Mouse (Mus musculus) spleen, postnatal 36 days (tissue): ENCODE measurements around the gene Mesp1.

Source experiments
- DNase-seq, 2 experiments: peaks; one replicate each; pipeline ENCODE4 v3.0.0; 2022; ENCODE audit warnings: low spot score in 2 of 2, mixed read lengths in 1 of 2

Gene Mesp1

DNA sequence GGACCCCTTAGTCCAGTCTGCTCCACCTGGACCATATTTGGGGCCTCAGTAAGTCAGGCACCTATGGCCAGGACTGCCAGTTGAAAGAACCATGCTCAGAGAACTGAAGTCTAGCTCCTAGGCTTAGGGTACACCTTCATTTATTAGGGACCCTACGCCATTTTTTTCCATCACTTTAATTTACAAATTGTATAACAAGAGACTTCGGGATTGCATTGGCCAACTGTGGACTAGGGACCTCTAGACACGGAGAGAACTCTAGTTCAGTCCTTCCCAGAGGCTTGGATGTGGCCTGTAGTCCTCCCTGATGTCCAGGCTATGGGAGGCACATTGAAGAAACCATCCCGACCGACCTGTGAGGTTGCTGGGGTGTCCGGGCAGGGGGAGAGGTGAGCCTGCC is at the start of gene Mesp1:
Gene Mesp1 (minus strand): TSS at position 101 of the 400 bp plus-strand sequence.
- no peak for DNase-seq

DNA sequence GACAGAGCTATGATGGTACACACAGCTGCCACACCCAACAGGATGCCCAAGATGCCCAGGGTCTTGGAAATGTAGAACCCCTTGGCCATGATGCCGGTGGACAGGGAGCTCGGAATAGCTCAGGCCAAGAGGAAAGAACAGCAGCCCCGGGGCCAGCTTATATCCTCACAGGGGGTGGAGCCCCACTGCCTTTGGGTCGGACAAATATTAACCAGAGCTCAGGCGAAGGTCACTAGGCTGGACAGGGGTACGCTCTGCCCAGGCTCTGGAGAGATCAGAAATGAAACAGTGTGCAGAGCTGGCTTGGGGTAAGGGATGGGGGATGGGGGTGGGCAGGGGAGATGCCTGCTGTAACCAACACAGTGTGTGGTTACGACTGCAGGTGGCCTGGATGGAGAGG is 48.6 kb upstream of the Mesp1 start:
- no peak for DNase-seq

- no peak for DNase-seq
Observed at GRCm38 (mm10) chr7:79837247-79837646, 43.7 kb upstream of the Mesp1 start.

GRCm38 (mm10) chr7:79835196-79835595 is 41.6 kb upstream of the Mesp1 start:
- DNase-seq = no peak

- no peak for DNase-seq
Observed at GRCm38 (mm10) chr7:79832980-79833379, 39.4 kb upstream of the Mesp1 start.

DNA sequence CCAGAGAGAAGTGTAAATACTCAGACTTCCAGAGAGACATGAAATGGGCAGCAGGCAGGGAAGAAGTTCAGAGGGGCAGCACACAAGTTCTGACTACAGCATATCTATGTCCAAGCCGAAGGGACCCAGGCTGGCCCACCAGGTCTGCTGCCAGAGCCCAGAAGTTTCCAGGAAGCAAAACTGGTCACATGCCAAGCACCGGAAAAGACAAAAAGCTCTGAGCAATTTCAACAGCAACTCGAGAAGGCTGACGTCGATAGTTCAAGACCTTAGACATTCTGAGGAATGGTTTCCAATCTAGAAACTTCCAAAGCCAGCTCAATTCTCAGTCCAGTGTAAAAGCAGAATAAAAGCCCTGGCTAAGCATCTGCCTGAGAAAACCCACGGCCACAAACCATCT is 38.0 kb upstream of the Mesp1 start:
- DNase-seq = no peak

DNA sequence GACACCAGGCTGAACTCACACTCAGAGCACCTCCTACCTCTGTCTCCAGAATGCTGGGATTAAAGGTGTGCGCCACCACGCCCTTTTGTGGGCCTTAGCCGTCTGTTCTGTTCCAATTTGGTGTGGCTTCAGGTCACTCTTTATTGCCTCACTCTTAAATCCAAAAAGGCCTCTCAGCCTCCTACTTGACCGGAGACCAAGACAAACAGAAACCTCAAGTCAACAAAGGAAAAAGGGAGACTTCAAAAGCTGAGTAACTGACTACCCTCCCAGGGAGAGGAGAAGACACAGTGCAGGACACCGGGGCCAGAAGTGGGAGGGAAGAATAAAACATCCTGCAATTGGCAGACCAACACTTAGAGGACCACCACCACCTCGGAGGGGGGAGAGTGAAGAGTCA is 37.6 kb upstream of the Mesp1 start:
- no peak for DNase-seq

- DNase-seq = no peak
Observed at GRCm38 (mm10) chr7:79828341-79828740, 34.8 kb upstream of the Mesp1 start.

GRCm38 (mm10) chr7:79822092-79822695 is 28.6 kb upstream of the Mesp1 start:
- no peak for DNase-seq

DNA sequence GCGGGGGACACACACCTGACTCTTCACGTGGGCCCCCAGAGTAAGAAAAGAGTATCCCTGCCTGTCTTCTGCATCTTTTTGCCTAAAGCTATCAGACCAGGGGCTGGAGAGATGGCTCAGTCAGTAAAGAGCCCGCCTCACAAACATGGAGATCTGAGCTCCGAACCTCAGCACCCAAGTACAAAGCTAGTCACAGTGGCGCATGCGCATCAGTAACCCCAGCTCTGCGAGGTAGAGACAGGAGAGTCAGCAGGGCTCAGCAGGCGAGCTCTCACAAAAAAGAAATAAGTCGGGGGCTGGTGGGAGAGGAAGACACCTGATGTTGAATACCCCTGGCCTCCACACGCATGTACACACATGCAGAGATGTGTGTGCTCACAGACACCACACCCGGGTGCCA is 26.4 kb upstream of the Mesp1 start:
- no peak for DNase-seq

DNA sequence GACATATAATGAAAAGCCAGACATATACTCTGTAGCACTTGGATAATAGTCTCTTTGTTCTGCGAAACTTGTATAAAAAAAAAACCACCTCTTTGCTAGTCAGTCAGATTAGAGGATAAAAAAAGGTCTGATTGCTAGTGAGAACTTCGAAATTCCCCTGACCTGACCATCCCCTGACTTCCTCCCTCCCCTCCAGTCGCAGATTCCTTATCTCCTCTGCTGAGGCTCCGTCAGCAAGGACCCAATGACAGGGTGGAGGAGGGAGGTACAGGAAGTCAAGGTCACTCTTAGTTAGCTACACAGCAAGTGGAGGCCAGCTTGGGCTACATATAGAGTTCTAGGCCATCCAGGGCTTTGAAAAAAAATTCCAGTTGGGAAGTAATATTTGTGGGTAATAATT is 25.9 kb upstream of the Mesp1 start:
- DNase-seq = no peak

- no peak for DNase-seq
Observed at GRCm38 (mm10) chr7:79818321-79818720, 24.7 kb upstream of the Mesp1 start.

DNA sequence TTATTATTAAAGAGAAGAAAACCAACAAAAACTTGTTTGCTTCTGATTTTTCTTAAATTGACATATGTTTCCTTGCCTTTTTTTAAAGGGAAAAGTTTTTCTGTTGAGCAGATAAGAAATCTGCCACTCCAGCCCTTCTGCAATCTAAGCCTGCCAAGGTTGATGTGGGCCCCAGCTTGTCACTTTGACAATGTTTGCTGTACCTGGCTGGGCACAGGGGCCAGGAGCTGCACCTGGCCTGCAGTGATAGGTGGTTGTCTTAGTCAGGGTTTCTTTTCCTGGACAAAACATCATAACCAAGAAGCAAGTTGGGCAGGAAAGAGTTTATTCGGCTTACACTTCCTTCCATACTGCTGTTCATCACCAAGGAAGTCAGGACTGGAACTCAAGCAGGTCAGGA is 19.8 kb upstream of the Mesp1 start:
- no peak for DNase-seq

GRCm38 (mm10) chr7:79810611-79811506 is 17.3 kb upstream of the Mesp1 start, which contains the start of gene Mesp2:
Gene Mesp2, plus strand, starts transcription at chr7:79810727.
- peak; percentile 54 to 64 for DNase-seq

DNA sequence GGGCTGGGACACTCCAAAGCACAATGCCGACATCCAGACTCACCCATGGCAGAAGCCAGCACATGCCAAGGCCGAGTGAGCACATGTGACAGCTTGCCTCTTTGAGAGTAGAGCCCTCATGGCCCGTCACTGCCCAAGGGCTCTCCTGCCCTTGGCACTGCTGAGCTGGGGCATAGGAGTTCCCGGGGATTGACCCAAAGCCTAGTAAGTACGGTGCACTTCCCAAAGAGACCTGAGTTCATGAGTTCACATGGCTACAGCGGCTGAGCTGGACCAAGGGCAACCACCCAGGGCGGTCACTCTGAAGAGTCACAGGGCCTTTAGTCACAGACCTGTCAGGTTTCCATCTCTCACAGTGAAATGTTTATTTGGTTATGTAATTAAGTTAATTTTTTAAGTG is 15.0 kb upstream of the Mesp1 start:
- DNase-seq = no peak

GRCm38 (mm10) chr7:79803887-79804286 is 10.3 kb upstream of the Mesp1 start:
- DNase-seq = no peak

GRCm38 (mm10) chr7:79802037-79802436 is 8.4 kb upstream of the Mesp1 start:
- no peak for DNase-seq

DNA sequence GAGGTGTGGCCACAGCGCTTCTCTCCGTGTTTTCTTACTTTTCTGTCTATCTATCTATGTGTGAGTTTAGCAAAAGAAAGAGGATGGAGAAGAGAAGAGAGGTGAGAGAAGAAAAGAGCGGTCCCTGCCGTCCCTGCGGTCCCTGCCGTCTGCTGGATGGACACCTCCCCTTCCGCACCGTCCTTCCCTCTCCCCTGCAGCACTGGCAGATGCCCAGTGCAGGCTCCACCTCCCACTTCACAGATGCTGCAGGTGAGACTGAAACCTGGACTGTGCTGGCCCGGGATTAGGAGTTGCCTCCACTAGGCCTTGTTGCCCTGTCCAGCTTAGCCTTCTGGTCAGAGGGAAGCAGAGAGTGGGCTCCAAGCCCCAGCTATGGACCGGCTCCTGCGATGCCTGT is 7.8 kb upstream of the Mesp1 start:
- DNase-seq = no peak

GRCm38 (mm10) chr7:79800336-79800735 is 6.7 kb upstream of the Mesp1 start:
- DNase-seq = no peak

DNA sequence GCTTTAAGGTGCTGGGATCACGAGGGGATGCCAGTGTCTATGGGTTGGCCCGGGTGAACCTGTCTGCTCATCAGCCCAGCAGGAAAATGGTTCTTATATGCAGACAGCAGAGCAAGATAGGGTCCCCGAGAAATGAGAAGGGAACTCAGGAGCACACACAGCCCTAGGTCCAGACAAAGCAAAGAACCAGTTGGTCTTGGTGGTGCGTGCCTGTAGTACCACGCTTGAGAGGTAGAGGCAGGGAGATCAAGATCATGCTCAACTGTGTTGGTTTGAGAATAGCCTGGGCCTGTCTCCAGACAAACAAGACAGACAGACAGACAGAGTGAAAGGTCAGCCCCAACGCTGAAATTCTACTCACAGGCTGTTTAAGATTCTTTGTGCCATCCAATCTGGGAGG is 5.9 kb upstream of the Mesp1 start:
- DNase-seq = no peak

- DNase-seq = peak; percentile 14 to 23
Observed at GRCm38 (mm10) chr7:79799048-79799447, 5.5 kb upstream of the Mesp1 start.

DNA sequence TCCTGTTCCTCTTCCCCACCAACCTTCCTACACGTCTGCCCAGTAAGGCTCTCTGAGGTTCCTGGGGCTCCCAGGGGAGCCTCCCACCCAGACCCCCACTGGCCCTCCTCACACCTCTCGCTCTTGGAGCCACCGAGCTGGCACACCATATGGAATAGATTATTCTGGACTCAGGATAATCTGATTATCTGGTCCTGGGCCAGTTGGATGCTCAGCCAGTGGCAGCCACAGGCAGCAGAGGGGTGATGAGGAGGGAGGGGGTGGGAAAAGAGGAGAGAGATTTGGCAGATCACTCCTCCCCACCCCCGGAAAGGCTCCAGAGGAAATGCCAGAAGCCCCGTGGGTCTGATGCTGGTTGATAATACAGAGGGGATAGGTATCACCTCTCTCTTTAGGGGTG is 5.0 kb upstream of the Mesp1 start:
- no peak for DNase-seq
